Mouse (Mus musculus) hindlimb bud, embryonic 11.5 days (tissue): ENCODE measurements at regions not wholly inside any gene's neighbourhood (a gene's known extent, or its start where the extent isn't known, plus 50 kb on each side); places are given as distances from the start of the nearest gene placed in this dataset.
A peak's percentile ranks its signal among the peaks of the same experiment; 100 is the strongest.

ENCODE experiments used
- DNase-seq: peaks from one replicate; pipeline ENCODE4 v3.0.0-alpha.2; 2012; ENCODE audit warnings: low read depth, low spot score; ENCODE audit errors: extremely low spot score

DNA sequence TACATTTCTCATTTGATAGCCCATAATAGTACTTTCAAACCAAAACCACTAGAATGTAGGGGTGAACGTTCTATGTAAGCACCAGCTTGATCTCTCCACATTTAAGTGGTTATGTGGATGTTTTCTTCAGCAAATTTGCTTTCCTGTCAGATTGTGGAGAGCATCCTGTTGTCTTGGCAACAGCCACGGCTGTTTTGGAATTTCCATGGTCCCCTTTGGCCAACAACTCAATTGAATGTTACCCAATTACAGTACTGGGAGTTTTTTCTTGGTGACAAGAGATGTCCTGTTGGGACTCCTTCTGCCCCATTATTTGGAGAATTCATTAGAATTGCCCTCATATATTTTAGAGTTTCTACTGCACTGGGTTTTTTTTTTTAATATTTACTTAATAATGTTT is 503.2 kb downstream of the Ndufa4 start:
- no peak for DNase-seq

DNA sequence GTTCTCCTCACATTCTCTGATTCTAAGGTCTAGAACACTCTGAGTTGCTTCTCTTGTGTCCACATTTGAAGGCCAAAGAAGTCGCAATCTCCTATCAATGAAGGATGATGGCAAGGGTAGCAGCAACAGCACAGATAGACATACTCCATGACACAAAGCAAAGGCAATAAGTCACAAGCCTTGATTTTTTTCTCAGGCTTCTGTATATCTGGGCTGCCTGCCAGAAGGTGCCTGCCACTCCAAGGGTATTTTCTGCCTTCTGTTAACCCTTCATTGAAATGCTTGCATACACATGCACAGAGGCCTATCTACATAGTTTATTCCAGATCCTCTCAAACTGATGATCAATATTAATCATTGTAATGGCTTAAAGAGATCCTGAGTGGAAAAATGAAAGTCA is 548.2 kb downstream of the Ndufa4 start:
- DNase-seq, result no peak

DNA sequence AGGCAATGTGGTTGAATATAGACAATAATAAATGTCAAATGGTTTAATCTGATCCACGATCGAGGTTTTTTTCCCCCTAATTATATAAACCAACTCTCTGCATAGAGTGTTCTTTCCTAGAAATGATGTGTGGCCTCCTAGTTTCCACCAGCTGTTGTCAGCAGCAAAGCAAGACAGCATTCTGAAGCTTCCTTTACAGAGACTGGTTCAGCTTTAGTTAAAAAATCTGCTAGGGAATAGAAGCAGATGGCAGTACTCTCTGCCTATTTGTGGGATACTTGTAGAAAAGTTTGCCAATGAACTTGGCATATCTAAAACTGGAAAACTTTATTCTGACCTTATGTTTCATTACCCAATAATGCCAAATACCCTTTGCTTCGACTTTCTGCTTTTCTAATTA is 553.7 kb downstream of the Ndufa4 start:
- no peak for DNase-seq

DNA sequence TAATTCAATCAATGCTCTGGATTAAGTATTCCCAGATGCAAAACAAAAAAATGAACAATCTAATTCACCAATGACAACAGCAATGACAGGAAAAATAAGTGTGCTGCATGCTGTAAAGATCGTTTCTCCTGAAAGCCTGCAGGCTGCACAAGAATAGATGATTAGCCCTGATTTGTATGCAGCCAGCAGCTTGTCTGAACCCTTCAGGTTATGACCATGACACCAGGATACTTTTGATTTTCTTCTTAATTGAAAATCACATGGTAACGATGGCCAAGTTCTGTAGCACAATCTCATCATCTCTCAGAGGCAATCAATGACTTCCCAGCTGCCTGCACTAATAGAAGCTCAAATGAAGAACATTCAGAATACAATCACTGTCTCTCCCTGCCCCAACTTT is 573.2 kb downstream of the Ndufa4 start:
- DNase-seq, result no peak

DNA sequence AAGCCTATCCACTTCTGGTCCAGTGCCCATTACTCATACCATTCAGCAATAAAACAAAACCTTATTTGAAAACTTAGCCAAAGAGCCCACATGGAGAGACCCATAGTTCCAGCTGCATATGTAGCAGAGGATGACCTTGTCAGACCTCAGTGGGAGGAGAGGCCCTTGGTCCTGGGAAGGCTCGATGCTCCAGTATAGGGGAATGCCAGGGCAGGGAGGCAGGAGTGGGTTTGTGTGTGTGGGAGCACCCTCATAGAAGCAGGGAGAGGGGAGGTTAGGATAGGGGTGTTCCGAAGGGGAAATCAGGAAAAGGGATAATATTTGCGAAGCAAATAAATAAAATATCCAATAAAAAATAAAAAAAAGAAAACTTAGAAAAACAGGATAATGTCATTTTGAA is 593.6 kb downstream of the Ndufa4 start:
- no peak for DNase-seq

DNA sequence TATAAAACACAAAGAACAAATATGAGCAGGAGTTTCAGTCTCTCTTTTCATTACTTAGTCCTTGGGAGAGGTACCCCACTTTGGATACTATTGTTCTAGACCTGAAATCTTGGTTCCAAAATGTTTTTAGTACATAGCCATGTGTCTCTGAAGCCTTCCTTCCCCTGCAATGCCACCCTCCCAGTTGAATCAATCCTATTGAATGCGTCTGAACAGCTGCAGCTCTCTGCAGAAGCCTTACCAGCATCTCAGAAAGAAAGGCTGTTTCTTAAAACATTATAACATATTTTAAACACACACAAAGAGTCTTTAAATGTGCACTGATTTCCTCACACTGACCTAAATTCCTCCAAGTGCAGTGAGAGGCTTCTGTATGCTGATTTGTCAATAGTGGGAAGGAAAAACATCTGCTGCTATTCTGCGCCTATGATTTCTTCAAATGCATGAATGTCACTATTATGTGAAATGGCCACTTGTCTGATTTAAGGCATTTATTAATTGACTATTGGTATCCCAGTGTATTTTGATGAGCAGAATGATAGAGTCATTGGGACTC is 601.2 kb downstream of the Ndufa4 start:
- DNase-seq, result no peak

- DNase-seq, result peak; percentile 10
These were observed 623.3 kb downstream of the Ndufa4 start for GRCm38 (mm10) chr6:11283990-11284389.

- no peak for DNase-seq
These were observed 632.1 kb downstream of the Ndufa4 start for GRCm38 (mm10) chr6:11275214-11275613.
